ENCODE assay signal across 9 mouse cellular contexts in genomic region chr6:90622758-90623455, GRCm38 (mm10). TPM values are rescaled to one million over a fixed set of nuclear protein-coding genes. Genes with fewer than 3 reads are reported as not detected.
DNase-seq lines count a peak whose midpoint lies in the region; ATAC-seq and TF ChIP-seq lines count a peak whose summit lies in the region.
"Had no signal": no experiment of that assay in that cellular context is flagged by ENCODE, and none has a peak within 500 bp of the region (broad histone marks: within the 10 kb centered on the region; RNA-seq: fewer than 3 reads in every experiment).

No protein-coding gene starts in this region.

- H3K4me2 ChIP-seq in midbrain, embryonic 16.5 days (ENCODE audit: low read length) = no peak overlapping the region
- no peak overlapping the region; the same call in 1 of the 2 replicates for H3K4me2 ChIP-seq in intestine, postnatal 0 days (replicated peaks; ENCODE audit: low read depth)

- DNase-seq in adrenal gland, postnatal 14 days = peak; percentile 42
- DNase-seq in adrenal gland, adult 2 months = no peak
- DNase-seq in midbrain, embryonic 10.5 days (ENCODE audit: low spot score) = no peak
- DNase-seq in testis, postnatal 10 days (ENCODE audit: low spot score) = peak; percentile 64
- no peak for DNase-seq in kidney, adult 8-10 months
- no peak for DNase-seq in left cerebral cortex, adult 18-20 months (ENCODE audit: low spot score in 2 of 2)
- DNase-seq: cerebellum, postnatal 25 days had no signal

- no peaks in the 10 kb centered on the region for H3K36me3 ChIP-seq in midbrain, embryonic 10.5 days
- H3K36me3 ChIP-seq in midbrain, embryonic 16.5 days (ENCODE audit: control insufficient read depth, insufficient read depth, low read length) = no peaks in the 10 kb centered on the region
- H3K36me3 ChIP-seq in intestine, postnatal 0 days (ENCODE audit: control insufficient read depth, insufficient read depth) = no peaks in the 10 kb centered on the region

- TF ChIP-seq CTCF in intestine, postnatal 0 days (IDR thresholded peaks at IDR 0.05; ENCODE audit: low read depth) = no peak

- no peaks in the 10 kb centered on the region for H3K27me3 ChIP-seq in midbrain, embryonic 10.5 days (ENCODE audit: low read depth, poor library complexity, severe bottlenecking)
- no peaks in the 10 kb centered on the region for H3K27me3 ChIP-seq in midbrain, embryonic 16.5 days (ENCODE audit: control insufficient read depth, insufficient read depth, low read depth, low read length)
- H3K27me3 ChIP-seq in intestine, postnatal 0 days (replicated peaks; ENCODE audit: control insufficient read depth, insufficient read depth, low read length) = no peaks in the 10 kb centered on the region

- 44% methylated on average over 11 of the region's 11 CpGs for WGBS in midbrain, embryonic 10.5 days
- WGBS in midbrain, embryonic 16.5 days = 37% methylated on average over 11 of the region's 11 CpGs
- WGBS in intestine, postnatal 0 days = 34% methylated on average over 11 of the region's 11 CpGs

- H3K9ac ChIP-seq in midbrain, embryonic 16.5 days (ENCODE audit: low read depth, low read length) = no peak overlapping the region
- no peak overlapping the region for H3K9ac ChIP-seq in intestine, postnatal 0 days (ENCODE audit: low read depth, low read length)

- ATAC-seq in midbrain, embryonic 16.5 days = no peak
- peak; percentile 32; the same call in 1 of the 2 replicates for ATAC-seq in intestine, postnatal 0 days

- peaks cover 36% of the 10 kb centered on the region for H3K4me1 ChIP-seq in midbrain, embryonic 10.5 days
- no peaks in the 10 kb centered on the region for H3K4me1 ChIP-seq in midbrain, embryonic 16.5 days (ENCODE audit: control insufficient read depth, insufficient read depth, low read length)
- no peaks in the 10 kb centered on the region for H3K4me1 ChIP-seq in intestine, postnatal 0 days (replicated peaks; ENCODE audit: control insufficient read depth, insufficient read depth, low read length)

- H3K27ac ChIP-seq in midbrain, embryonic 10.5 days (replicated peaks) = peak overlapping the region; percentile 75
- no peak overlapping the region for H3K27ac ChIP-seq in midbrain, embryonic 16.5 days (ENCODE audit: low read length)
- no peak overlapping the region; the same call in 1 of the 2 replicates for H3K27ac ChIP-seq in intestine, postnatal 0 days (ENCODE audit: low read depth, low read length)

- no peaks in the 10 kb centered on the region for H3K9me3 ChIP-seq in midbrain, embryonic 10.5 days (replicated peaks)
- H3K9me3 ChIP-seq in midbrain, embryonic 16.5 days (replicated peaks; ENCODE audit: control insufficient read depth, low read length, poor library complexity, severe bottlenecking) = no peaks in the 10 kb centered on the region
- H3K9me3 ChIP-seq in intestine, postnatal 0 days (ENCODE audit: control insufficient read depth) = no peaks in the 10 kb centered on the region

- H3K4me3 ChIP-seq in midbrain, embryonic 10.5 days = no peak overlapping the region
- H3K4me3 ChIP-seq in midbrain, embryonic 16.5 days (ENCODE audit: low read depth, low read length) = no peak overlapping the region
- no peak overlapping the region for H3K4me3 ChIP-seq in intestine, postnatal 0 days (ENCODE audit: low read depth, low read length)

RNA-seq across cellular contexts. Expression of gene Slc41a3, which starts 18.4 kb away (rescaled TPM):
- total RNA-seq in adrenal gland, postnatal 14 days (2021) = 21.4 and 25.2 TPM in 2 replicates
- 10 to 100 TPM; 29.1 to 30.2 TPM for total RNA-seq in adrenal gland, adult 2 months (2021)
- polyA plus RNA-seq in adrenal gland, adult 2 months (2012; rRNA removed) = 52.0 and 62.7 TPM in 2 replicates
- 2.2 and 3.5 TPM in 2 replicates for polyA plus RNA-seq in midbrain, embryonic 10.5 days (2016; fragmentation: Nextera tagmentation; extraction: Ambion mirVana)
- 5.8 and 8.1 TPM in 2 replicates for polyA plus RNA-seq in midbrain, embryonic 16.5 days (2015; fragmentation: Nextera tagmentation; extraction: Ambion mirVana)
- polyA plus RNA-seq in intestine, postnatal 0 days (2015; fragmentation: Nextera tagmentation; extraction: Ambion mirVana) = 8.8 and 10.0 TPM in 2 replicates
- total RNA-seq in left cerebral cortex, adult 18-20 months (2021) = 1 to 10 TPM; 4.4 to 5.0 TPM

Comparison
In these comparisons a context has a peak if more than half of its experiments do, and no peak if none do; other contexts are left out.
1. DNase-seq: peak in adrenal gland, postnatal 14 days (single experiment) and testis, postnatal 10 days (single experiment); none in adrenal gland, adult 2 months (single experiment), midbrain, embryonic 10.5 days (single experiment), kidney, adult 8-10 months (0 of 2) and left cerebral cortex, adult 18-20 months (0 of 2).